Mouse (Mus musculus): ENCODE measurements around the gene Bckdha. TPM values are rescaled to one million over a fixed set of nuclear protein-coding genes. Genes with fewer than 3 reads are reported as not detected.

The Bckdha gene
- total RNA-seq, 1 experiment: 96.0 TPM

- Histone ChIP-seq H3K4me3 (ENCODE audit: insufficient read depth in 1 of 2, low read depth in 1 of 2, low read length in 2 of 2, poor library complexity in 1 of 2, severe bottlenecking in 1 of 2) (no peak overlapping the region), H3K9ac (ENCODE audit: insufficient read depth, low read depth, low read length, poor library complexity, severe bottlenecking) (no peak overlapping the region), H3K4me1 (ENCODE audit: control insufficient read depth in 2 of 2, insufficient read depth in 2 of 2, low read length in 2 of 2, poor library complexity in 1 of 2) (peaks cover 1 to 11% of the 10 kb centered on the region in 2 experiments; a peak in 2 of 4 replicates), H3K9me3 (ENCODE audit: control insufficient read depth, insufficient read depth, low read depth, low read length) (no peaks in the 10 kb centered on the region), H3K36me3 (ENCODE audit: control insufficient read depth, insufficient read depth, low read length, poor library complexity, severe bottlenecking) (no peaks in the 10 kb centered on the region), H3K27ac (ENCODE audit: insufficient read depth, low read depth, low read length, poor library complexity, severe bottlenecking) (no peak overlapping the region)
- in situ Hi-C loops (cut with MboI; ENCODE audit: low sequenced_read_pairs in 2 of 2, unreplicated experiment in 2 of 2): no loop called here
- TF ChIP-seq MAFK (IDR thresholded peaks at IDR 0.05; ENCODE audit: insufficient read depth, low read depth, low read length) (no peak), CHD2 (IDR thresholded peaks at IDR 0.05; ENCODE audit: low read depth, low read length) (no peak), ZNF384 (IDR thresholded peaks at IDR 0.05; ENCODE audit: low read depth, low read length) (no peak), ZC3H11A (IDR thresholded peaks at IDR 0.05; ENCODE audit: borderline replicate concordance, low read depth, low read length) (no peak), HCFC1 (IDR thresholded peaks at IDR 0.05; ENCODE audit: borderline replicate concordance, insufficient read depth, low read length) (no peak)
- DNase-seq (ENCODE audit: low read depth, low spot score): no peak
Observed at GRCm38 (mm10) chr7:25614086-25614485, 44.7 kb downstream of the Bckdha start.

DNA sequence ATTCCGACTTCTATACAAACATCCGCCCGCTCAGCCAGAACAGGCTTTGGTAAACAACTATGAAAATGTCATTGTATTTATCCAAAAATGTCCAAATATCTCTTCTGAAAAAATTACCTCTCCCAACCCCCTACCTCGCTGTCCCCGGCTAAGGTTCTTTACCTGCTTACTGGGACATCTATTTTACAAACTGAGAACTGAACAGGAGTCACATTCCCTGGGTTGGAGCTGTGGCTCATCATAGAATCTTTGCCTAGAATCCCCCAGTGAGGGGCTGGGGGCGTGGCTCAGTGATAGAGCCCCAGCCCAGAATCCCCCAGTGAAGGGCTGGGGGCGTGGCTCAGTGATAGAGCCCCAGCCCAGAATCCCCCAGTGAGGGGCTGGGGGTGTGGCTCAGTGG, 47.3 kb downstream of the Bckdha start:
- in situ Hi-C loops (cut with MboI; ENCODE audit: low sequenced_read_pairs in 2 of 2, unreplicated experiment in 2 of 2): no loop called here

DNA sequence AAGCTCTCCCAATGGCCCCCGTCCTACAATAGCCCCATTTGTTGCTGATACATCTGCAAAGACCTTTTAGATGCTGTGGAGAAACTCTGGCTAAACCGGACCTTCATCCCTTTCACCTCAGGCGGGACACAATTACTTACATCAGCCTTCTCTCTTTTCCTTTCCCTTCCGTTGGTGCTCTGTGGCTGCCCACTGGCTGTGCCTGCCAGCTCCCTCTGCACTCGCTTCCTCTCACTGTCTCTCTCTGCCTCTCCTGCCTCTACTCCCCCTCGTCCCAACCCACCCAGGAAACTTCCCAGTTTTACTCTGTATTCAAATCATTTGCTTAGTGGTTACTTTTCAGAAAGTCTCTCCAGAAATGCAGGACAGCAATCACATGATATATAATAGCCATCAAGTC, 48.7 kb downstream of the Bckdha start:
- H3K4me3 ChIP-seq (ENCODE audit: insufficient read depth in 1 of 2, low read depth in 1 of 2, low read length in 2 of 2, poor library complexity in 1 of 2, severe bottlenecking in 1 of 2): no peak overlapping the region
- H3K9me3 ChIP-seq (ENCODE audit: control insufficient read depth, insufficient read depth, low read depth, low read length): no peaks in the 10 kb centered on the region
- DNase-seq (ENCODE audit: low read depth, low spot score): no peak
- H3K9ac ChIP-seq (ENCODE audit: insufficient read depth, low read depth, low read length, poor library complexity, severe bottlenecking): no peak overlapping the region
- no peaks in the 10 kb centered on the region for H3K36me3 ChIP-seq (ENCODE audit: control insufficient read depth, insufficient read depth, low read length, poor library complexity, severe bottlenecking)
- 0 out of 4 replicates have a peak, but pooled peaks cover 0 to 1% of the 10 kb centered on the region in 2 experiments for H3K4me1 ChIP-seq (ENCODE audit: control insufficient read depth in 2 of 2, insufficient read depth in 2 of 2, low read length in 2 of 2, poor library complexity in 1 of 2)
- no peak overlapping the region for H3K27ac ChIP-seq (ENCODE audit: insufficient read depth, low read depth, low read length, poor library complexity, severe bottlenecking)
- in situ Hi-C loops (cut with MboI; ENCODE audit: low sequenced_read_pairs in 2 of 2, unreplicated experiment in 2 of 2): no loop called here
- TF ChIP-seq ZNF384 (IDR thresholded peaks at IDR 0.05; ENCODE audit: low read depth, low read length) (no peak), ZC3H11A (IDR thresholded peaks at IDR 0.05; ENCODE audit: borderline replicate concordance, low read depth, low read length) (no peak), CHD2 (IDR thresholded peaks at IDR 0.05; ENCODE audit: low read depth, low read length) (no peak), MAFK (IDR thresholded peaks at IDR 0.05; ENCODE audit: insufficient read depth, low read depth, low read length) (no peak), HCFC1 (IDR thresholded peaks at IDR 0.05; ENCODE audit: borderline replicate concordance, insufficient read depth, low read length) (no peak)

More for the DNA sequence above, 47.3 kb downstream of the Bckdha start:
- no peak overlapping the region for H3K27ac ChIP-seq (ENCODE audit: insufficient read depth, low read depth, low read length, poor library complexity, severe bottlenecking)
- 0 out of 4 replicates have a peak, but pooled peaks cover 0 to 1% of the 10 kb centered on the region in 2 experiments for H3K4me1 ChIP-seq (ENCODE audit: control insufficient read depth in 2 of 2, insufficient read depth in 2 of 2, low read length in 2 of 2, poor library complexity in 1 of 2)
- no peak overlapping the region for H3K4me3 ChIP-seq (ENCODE audit: insufficient read depth in 1 of 2, low read depth in 1 of 2, low read length in 2 of 2, poor library complexity in 1 of 2, severe bottlenecking in 1 of 2)
- DNase-seq (ENCODE audit: low read depth, low spot score): no peak
- TF ChIP-seq ZC3H11A (IDR thresholded peaks at IDR 0.05; ENCODE audit: borderline replicate concordance, low read depth, low read length): no peak
- TF ChIP-seq ZNF384 (IDR thresholded peaks at IDR 0.05; ENCODE audit: low read depth, low read length): no peak
- TF ChIP-seq CHD2 (IDR thresholded peaks at IDR 0.05; ENCODE audit: low read depth, low read length): no peak
- TF ChIP-seq HCFC1 (IDR thresholded peaks at IDR 0.05; ENCODE audit: borderline replicate concordance, insufficient read depth, low read length): no peak
- no peak for TF ChIP-seq MAFK (IDR thresholded peaks at IDR 0.05; ENCODE audit: insufficient read depth, low read depth, low read length)
- H3K9ac ChIP-seq (ENCODE audit: insufficient read depth, low read depth, low read length, poor library complexity, severe bottlenecking): no peak overlapping the region
- H3K36me3 ChIP-seq (ENCODE audit: control insufficient read depth, insufficient read depth, low read length, poor library complexity, severe bottlenecking): no peaks in the 10 kb centered on the region
- H3K9me3 ChIP-seq (ENCODE audit: control insufficient read depth, insufficient read depth, low read depth, low read length): no peaks in the 10 kb centered on the region

DNA sequence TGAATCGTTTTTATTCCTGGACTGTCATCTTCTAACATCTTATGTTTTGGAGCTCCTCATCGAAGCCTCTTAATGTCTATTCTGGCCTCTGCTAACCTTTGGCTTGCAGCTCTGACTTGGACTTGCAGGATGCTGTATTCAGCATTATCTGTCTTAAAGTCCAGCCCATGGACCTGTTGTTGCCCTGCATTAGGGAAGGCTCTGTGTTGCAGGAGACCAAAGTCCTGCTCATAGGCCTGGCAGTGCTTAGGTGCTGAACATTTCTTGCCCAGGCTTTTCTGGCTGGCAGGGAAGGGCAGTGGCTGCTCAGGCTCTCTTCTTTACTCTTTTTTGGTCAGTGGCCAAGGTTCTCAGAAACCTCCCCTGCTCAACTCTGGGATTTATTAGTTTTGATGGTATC, 51.6 kb downstream of the Bckdha start:
- H3K4me3 ChIP-seq (ENCODE audit: insufficient read depth in 1 of 2, low read depth in 1 of 2, low read length in 2 of 2, poor library complexity in 1 of 2, severe bottlenecking in 1 of 2): no peak overlapping the region
- H3K4me1 ChIP-seq (ENCODE audit: control insufficient read depth in 2 of 2, insufficient read depth in 2 of 2, low read length in 2 of 2, poor library complexity in 1 of 2): no peaks in the 10 kb centered on the region
- in situ Hi-C loops (cut with MboI; ENCODE audit: low sequenced_read_pairs in 2 of 2, unreplicated experiment in 2 of 2): no loop called here
- H3K9ac ChIP-seq (ENCODE audit: insufficient read depth, low read depth, low read length, poor library complexity, severe bottlenecking): no peak overlapping the region
- no peak overlapping the region for H3K27ac ChIP-seq (ENCODE audit: insufficient read depth, low read depth, low read length, poor library complexity, severe bottlenecking)
- H3K9me3 ChIP-seq (ENCODE audit: control insufficient read depth, insufficient read depth, low read depth, low read length): no peaks in the 10 kb centered on the region
- no peaks in the 10 kb centered on the region for H3K36me3 ChIP-seq (ENCODE audit: control insufficient read depth, insufficient read depth, low read length, poor library complexity, severe bottlenecking)
- no peak for TF ChIP-seq ZNF384 (IDR thresholded peaks at IDR 0.05; ENCODE audit: low read depth, low read length)
- no peak for TF ChIP-seq CHD2 (IDR thresholded peaks at IDR 0.05; ENCODE audit: low read depth, low read length)
- no peak for TF ChIP-seq HCFC1 (IDR thresholded peaks at IDR 0.05; ENCODE audit: borderline replicate concordance, insufficient read depth, low read length)
- TF ChIP-seq MAFK (IDR thresholded peaks at IDR 0.05; ENCODE audit: insufficient read depth, low read depth, low read length): no peak
- TF ChIP-seq ZC3H11A (IDR thresholded peaks at IDR 0.05; ENCODE audit: borderline replicate concordance, low read depth, low read length): no peak
- DNase-seq (ENCODE audit: low read depth, low spot score): no peak

GRCm38 (mm10) chr7:25606625-25607063, 52.1 kb downstream of the Bckdha start:
- in situ Hi-C loops (cut with MboI; ENCODE audit: low sequenced_read_pairs in 2 of 2, unreplicated experiment in 2 of 2): no loop called here
- TF ChIP-seq HCFC1 (IDR thresholded peaks at IDR 0.05; ENCODE audit: borderline replicate concordance, insufficient read depth, low read length) (no peak), CHD2 (IDR thresholded peaks at IDR 0.05; ENCODE audit: low read depth, low read length) (no peak), MAFK (IDR thresholded peaks at IDR 0.05; ENCODE audit: insufficient read depth, low read depth, low read length) (no peak), ZNF384 (IDR thresholded peaks at IDR 0.05; ENCODE audit: low read depth, low read length) (no peak), ZC3H11A (IDR thresholded peaks at IDR 0.05; ENCODE audit: borderline replicate concordance, low read depth, low read length) (no peak)
- no peak overlapping the region for H3K4me3 ChIP-seq (ENCODE audit: insufficient read depth in 1 of 2, low read depth in 1 of 2, low read length in 2 of 2, poor library complexity in 1 of 2, severe bottlenecking in 1 of 2)

More at GRCm38 (mm10) chr7:25606625-25607063, 52.1 kb downstream of the Bckdha start:
- Histone ChIP-seq H3K27ac (ENCODE audit: insufficient read depth, low read depth, low read length, poor library complexity, severe bottlenecking) (no peak overlapping the region), H3K9ac (ENCODE audit: insufficient read depth, low read depth, low read length, poor library complexity, severe bottlenecking) (no peak overlapping the region), H3K36me3 (ENCODE audit: control insufficient read depth, insufficient read depth, low read length, poor library complexity, severe bottlenecking) (no peaks in the 10 kb centered on the region), H3K4me1 (ENCODE audit: control insufficient read depth in 2 of 2, insufficient read depth in 2 of 2, low read length in 2 of 2, poor library complexity in 1 of 2) (no peaks in the 10 kb centered on the region), H3K9me3 (ENCODE audit: control insufficient read depth, insufficient read depth, low read depth, low read length) (no peaks in the 10 kb centered on the region)
- DNase-seq (ENCODE audit: low read depth, low spot score): no peak
